Mouse (Mus musculus) kidney, adult 18-20 months (tissue): ENCODE measurements around the gene Tead2.
"Not testable (repeated sequence)": the region's sequence is repeated elsewhere in the genome, so short reads cannot be mapped to it uniquely, and the experiment has no call there.

Source experiments
- DNase-seq: peaks from one replicate; pipeline ENCODE4 v3.0.0; 2021

Gene Tead2

GRCm38 (mm10) chr7:45215673-45216441 lies at the start of gene Tead2:
Gene Tead2 (plus strand): TSS chr7:45215753.
- peak; percentile 46 for DNase-seq

GRCm38 (mm10) chr7:45166950-45167401 lies 48.6 kb upstream of the Tead2 start:
- no peak for DNase-seq

DNA sequence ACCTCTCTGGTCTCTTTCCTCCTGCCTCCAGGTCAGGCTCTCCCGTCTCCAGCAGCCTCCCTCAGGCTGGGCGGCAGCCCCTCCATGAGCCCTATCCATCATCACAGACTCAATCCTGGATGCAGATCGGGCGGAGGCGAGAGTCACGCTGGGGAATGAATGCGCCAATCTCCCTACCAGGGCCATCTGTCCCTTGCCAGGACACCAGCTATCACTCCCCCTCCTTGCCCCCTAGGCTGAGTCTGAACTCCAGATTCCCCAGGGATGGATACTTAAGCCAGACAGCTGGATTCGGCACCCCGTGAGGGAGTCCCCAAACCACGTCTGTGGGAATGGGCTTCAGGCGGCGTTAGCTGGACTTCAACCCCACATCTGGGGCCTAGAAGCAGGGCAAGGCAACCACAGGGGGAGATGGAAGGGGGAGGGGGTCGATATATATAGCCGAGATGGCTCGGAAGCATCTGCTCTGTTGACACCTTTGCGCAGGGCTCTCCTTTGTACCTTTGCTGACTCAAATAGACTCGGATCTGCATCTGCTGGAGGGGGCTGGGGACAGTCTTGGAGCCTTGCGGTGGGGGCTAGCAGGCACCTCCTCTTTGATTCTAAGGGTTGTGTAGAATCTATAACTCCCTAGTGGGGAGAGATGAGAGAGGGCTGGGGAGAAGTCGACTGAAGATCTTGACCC lies 47.6 kb upstream of the Tead2 start:
- DNase-seq, result no peak

DNA sequence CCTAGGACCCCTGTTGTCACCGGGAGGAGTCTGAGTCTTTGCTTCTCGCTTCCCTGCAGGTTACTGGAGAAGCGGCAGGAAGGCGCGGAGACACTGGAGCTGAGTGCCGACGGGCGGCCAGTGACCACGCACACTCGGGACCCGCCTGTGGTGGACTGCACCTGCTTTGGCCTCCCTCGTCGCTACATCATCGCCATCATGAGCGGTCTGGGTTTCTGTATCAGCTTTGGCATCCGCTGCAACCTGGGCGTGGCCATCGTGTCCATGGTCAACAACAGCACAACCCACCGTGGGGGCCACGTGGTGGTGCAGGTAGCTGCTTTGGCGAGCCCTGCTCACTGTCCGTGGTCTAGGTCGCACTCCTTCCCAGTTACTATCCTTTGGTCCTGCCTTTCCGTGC lies 46.9 kb upstream of the Tead2 start:
- DNase-seq, result no peak

GRCm38 (mm10) chr7:45169495-45169894 lies 46.1 kb upstream of the Tead2 start:
- no peak for DNase-seq

- DNase-seq, result peak; percentile 30
Measured at GRCm38 (mm10) chr7:45172974-45173373, 42.6 kb upstream of the Tead2 start.

GRCm38 (mm10) chr7:45173772-45174171 lies 41.8 kb upstream of the Tead2 start:
- DNase-seq, result not testable (repeated sequence)

DNA sequence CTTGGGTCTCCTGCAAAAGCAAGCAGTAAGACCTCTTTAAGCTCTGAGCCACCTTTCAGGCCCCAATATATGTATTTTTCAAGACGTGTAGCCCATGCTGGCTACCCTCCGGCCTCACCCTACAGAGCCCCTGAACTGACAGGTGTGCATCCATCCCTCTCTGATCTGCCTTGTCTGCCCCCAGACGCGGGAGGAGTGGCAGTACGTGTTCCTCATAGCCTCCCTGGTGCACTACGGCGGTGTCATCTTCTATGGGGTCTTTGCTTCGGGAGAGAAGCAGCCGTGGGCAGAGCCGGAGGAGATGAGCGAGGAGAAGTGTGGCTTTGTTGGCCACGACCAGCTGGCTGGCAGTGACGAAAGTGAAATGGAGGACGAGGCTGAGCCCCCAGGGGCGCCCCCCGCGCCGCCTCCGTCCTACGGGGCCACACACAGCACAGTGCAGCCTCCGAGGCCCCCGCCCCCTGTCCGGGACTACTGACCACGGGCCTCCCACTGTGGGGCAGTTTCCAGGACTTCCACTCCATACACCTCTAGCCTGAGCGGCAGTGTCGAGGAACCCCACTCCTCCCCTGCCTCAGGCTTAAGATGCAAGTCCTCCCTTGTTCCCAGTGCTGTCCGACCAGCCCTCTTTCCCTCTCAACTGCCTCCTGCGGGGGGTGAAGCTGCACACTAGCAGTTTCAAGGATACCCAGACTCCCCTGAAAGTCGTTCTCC lies 40.8 kb upstream of the Tead2 start:
- no peak for DNase-seq

- no peak for DNase-seq
Measured at GRCm38 (mm10) chr7:45175398-45175797, 40.2 kb upstream of the Tead2 start.

- DNase-seq, result no peak
Measured at GRCm38 (mm10) chr7:45175929-45176328, 39.6 kb upstream of the Tead2 start.

- DNase-seq, result no peak
Measured at GRCm38 (mm10) chr7:45176356-45176755, 39.2 kb upstream of the Tead2 start.

- DNase-seq, result no peak
Measured at GRCm38 (mm10) chr7:45178550-45178949, 37.0 kb upstream of the Tead2 start.

DNA sequence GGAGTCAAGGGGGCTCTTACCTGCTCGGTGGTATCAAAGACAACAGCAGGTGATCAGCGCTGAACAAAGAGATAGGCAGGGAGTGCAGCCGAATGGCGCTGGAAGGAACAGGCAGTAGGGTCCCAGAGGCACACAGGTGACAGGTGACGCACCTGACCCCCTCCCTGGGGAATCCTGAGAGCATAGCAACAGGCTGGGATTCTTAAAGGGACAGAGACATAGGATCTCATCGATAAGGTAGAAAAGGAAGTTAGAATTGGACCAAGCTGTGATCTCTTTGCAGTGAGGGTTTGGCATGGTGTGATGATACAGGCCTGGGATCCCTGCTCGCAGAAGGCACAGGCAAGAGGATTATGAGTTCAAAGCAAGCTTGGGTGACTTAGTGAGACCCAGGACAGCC lies 36.1 kb upstream of the Tead2 start, which contains the start of gene Gfy:
Gene Gfy, minus strand, starts transcription at position 101 of the 400 bp plus-strand sequence.
- no peak for DNase-seq

- no peak for DNase-seq
Measured at GRCm38 (mm10) chr7:45180896-45181477, 34.6 kb upstream of the Tead2 start, which contains the start of gene Pth2. Gene Pth2 (plus strand): TSS chr7:45180995.

GRCm38 (mm10) chr7:45181540-45181939 lies 34.0 kb upstream of the Tead2 start:
- no peak for DNase-seq

GRCm38 (mm10) chr7:45182199-45182601 lies 33.4 kb upstream of the Tead2 start:
- DNase-seq, result peak; percentile 88

- DNase-seq, result no peak
Measured at GRCm38 (mm10) chr7:45182606-45183005, 32.9 kb upstream of the Tead2 start.

- DNase-seq, result no peak
Measured at GRCm38 (mm10) chr7:45183672-45184071, 31.9 kb upstream of the Tead2 start.

DNA sequence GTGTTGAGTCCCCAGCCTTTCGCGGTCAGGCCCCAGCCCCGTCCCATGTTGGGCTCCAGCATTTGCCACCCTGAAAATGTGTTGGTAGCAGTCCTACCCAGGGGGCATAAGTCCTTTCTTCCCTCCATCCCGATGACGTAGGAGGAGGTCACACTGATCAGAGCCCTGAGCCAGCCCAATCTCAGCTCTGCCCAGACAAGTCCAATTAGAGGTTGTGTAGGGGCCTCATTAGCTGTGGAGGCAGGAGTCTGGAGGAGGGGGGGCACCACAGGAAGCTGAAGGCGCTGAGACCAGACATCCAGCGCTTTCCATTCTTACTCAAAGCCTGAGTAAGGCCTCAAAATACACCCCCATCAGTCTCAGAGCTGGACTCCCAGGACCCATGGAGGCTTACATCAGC lies 29.6 kb upstream of the Tead2 start:
- no peak for DNase-seq

DNA sequence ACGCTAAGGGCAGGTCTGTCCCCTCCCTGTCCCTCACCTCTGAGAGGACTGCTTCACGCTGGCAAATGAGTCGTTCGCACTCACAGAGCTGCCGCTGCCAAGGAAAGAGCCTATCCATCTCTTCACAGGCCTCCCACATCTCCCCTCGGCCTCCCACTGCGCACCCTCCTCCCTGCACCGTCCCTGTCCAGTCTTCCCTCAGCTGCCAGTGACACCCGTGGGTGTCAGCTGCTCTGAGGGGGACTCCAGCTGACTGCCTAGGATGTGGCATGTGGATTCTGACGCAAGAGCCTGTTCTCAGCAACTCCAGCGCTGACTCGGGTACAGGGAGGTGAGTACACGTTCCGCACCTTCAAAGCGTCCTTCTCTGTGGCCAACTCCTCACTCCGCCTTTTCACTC lies 26.0 kb upstream of the Tead2 start:
- DNase-seq, result no peak

DNA sequence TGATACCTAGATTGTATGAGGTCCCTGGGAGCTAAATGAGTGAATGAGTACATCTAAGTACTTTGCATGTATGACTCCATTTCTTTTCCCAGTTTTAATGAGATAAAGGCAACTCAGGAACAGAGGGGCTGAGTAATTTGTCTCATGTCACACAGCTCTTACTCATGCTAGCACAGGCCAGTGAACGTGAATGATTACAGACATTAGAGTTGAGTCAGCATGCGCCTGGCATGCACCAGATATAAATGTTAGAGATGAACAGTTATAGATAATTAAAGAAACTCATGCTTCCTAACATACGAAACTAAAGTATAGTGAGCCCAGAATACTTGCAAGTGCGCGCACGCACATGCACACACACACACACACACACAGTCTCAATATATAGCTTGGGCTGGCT lies 25.4 kb upstream of the Tead2 start:
- no peak for DNase-seq

DNA sequence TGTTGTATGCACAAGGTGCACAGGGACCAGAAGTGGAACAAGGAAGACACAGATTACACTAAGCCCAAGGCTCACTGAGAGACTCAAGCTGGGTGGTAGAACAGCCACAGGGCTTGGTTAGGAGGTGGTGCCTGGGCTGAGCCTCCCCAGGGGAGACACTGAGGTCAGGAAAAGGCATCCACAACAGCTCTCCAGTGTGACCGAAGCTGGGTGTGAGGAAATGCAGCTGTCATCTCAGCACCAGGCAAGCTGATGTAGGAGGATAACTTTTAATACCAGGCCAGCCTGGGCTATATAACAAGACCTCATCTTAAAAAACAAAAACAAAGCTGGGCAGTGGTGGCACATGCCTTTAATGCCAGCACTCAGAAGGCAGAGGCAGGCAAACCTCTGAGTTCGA lies 24.4 kb upstream of the Tead2 start:
- DNase-seq, result no peak

DNA sequence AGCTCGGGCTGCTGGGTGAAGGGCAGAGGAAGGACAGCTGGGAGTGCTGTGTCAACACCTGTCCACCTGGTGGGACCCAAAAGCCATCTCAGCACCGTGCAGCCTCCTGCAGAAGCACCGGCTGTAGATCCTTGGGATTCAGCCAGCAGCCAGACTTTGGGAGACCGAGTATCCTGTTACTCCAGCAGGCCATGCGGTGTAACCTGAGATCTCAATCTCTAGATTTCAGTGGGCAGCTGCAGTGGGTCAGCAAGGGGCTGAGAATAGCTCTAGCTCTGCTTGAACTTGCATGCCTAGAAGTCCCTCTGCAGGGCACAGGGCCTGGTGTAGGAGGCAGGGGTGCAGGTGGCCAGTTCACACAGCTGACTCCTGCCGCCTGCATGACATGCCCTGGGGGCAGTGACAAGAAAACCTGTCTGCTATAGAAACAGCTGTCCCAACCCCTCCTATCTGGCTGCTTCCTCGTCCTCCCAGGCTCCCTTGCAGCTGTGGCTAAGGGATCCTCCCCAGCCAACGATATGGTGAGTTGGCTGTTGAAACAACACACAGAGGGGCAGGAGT lies 23.7 kb upstream of the Tead2 start:
- no peak for DNase-seq
